Mouse (Mus musculus) myocyte (in vitro differentiated cells): ENCODE measurements around the gene Fbxw27. TPM values are rescaled to one million over a fixed set of nuclear protein-coding genes. Genes with fewer than 3 reads are reported as not detected.

Experiments
- H3K27me3 ChIP-seq: one replicate; pipeline ENCODE4 v1.6.1; 2011; ENCODE audit not compliant: control insufficient read depth, insufficient read depth, insufficient read length
- H3K36me3 ChIP-seq: one replicate; pipeline ENCODE4 v1.6.1; 2011; ENCODE audit not compliant: control insufficient read depth, insufficient read depth
- H3K4me2 ChIP-seq: one replicate; pipeline ENCODE4 v1.6.1; 2011; ENCODE audit warnings: low read depth, control low read depth
- H3K4me3 ChIP-seq: one replicate; pipeline ENCODE4 v1.5.1; 2011; ENCODE audit warnings: mild to moderate bottlenecking, control low read depth, moderate library complexity
- H3K79me2 ChIP-seq: one replicate; pipeline ENCODE4 v1.6.1; 2011; ENCODE audit not compliant: control insufficient read depth, insufficient read depth
- H3ac ChIP-seq: one replicate; pipeline ENCODE4 v1.6.1; 2011; ENCODE audit not compliant: control insufficient read depth, insufficient read length
- CEBPB ChIP-seq: IDR thresholded peaks from 2 replicates; pipeline ENCODE4 v1.6.1; 2011; ENCODE audit warnings: mild to moderate bottlenecking, moderate library complexity; ENCODE audit not compliant: poor library complexity, insufficient read depth, severe bottlenecking
- E2F4 ChIP-seq: IDR thresholded peaks from one replicate; pipeline ENCODE4 v1.6.1; 2011; ENCODE audit warnings: mild to moderate bottlenecking, control low read depth, moderate library complexity; ENCODE audit not compliant: insufficient read depth
- MAX ChIP-seq: IDR thresholded peaks from one replicate; pipeline ENCODE4 v1.6.1; 2011; ENCODE audit warnings: low read depth, mild to moderate bottlenecking, control low read depth
- MYOD1 ChIP-seq, 3 experiments: IDR thresholded peaks; one replicate each; pipeline ENCODE4 v1.6.1; 2011; ENCODE audit warnings: control low read depth in 2 of 3, low read depth in 2 of 3, mild to moderate bottlenecking in 2 of 3, moderate library complexity in 1 of 3; ENCODE audit not compliant: insufficient read length in 2 of 3, control insufficient read depth in 1 of 3
- MYOG ChIP-seq, 3 experiments: IDR thresholded peaks; one replicate each; pipeline ENCODE4 v1.6.1; 2011; ENCODE audit warnings: control low read depth in 2 of 3, low read depth in 2 of 3, mild to moderate bottlenecking in 2 of 3; ENCODE audit not compliant: insufficient read length in 2 of 3, control insufficient read depth in 1 of 3, insufficient read depth in 1 of 3
- POLR2A ChIP-seq: IDR thresholded peaks from one replicate; pipeline ENCODE4 v1.6.1; 2011; ENCODE audit warnings: low read depth, mild to moderate bottlenecking, control low read depth, moderate library complexity; ENCODE audit not compliant: insufficient read length
- POLR2AphosphoS2 ChIP-seq: IDR thresholded peaks from one replicate; pipeline ENCODE4 v1.6.1; 2011; ENCODE audit warnings: low read depth, control low read depth; ENCODE audit not compliant: insufficient read length
- REST ChIP-seq: IDR thresholded peaks from one replicate; pipeline ENCODE4 v1.6.1; 2011; ENCODE audit warnings: mild to moderate bottlenecking, control low read depth, moderate library complexity; ENCODE audit not compliant: insufficient read depth, insufficient read length
- SRF ChIP-seq: IDR thresholded peaks from one replicate; pipeline ENCODE4 v1.6.1; 2011; ENCODE audit warnings: low read depth; ENCODE audit not compliant: control insufficient read depth, insufficient read length
- TCF12 ChIP-seq: IDR thresholded peaks from one replicate; pipeline ENCODE4 v1.6.1; 2011; ENCODE audit warnings: mild to moderate bottlenecking, control low read depth; ENCODE audit not compliant: poor library complexity, insufficient read depth, severe bottlenecking
- TCF3 ChIP-seq: IDR thresholded peaks from one replicate; pipeline ENCODE4 v1.6.1; 2011; ENCODE audit warnings: low read depth, control low read depth; ENCODE audit not compliant: insufficient read length
- USF1 ChIP-seq: IDR thresholded peaks from one replicate; pipeline ENCODE4 v1.6.1; 2011; ENCODE audit warnings: low read depth, mild to moderate bottlenecking, control low read depth, moderate library complexity
- polyA plus RNA-seq: library from polyadenylated mRNA; unstranded; fragments of >200 nt; fragmentation: generic; extraction: Trizol; gene quantifications from one replicate; pipeline ENCODE4 v1.2.1, GENCODE M21; 2012; ENCODE audit warnings: missing spikeins

Fbxw27 gene
- polyA plus RNA-seq, 1 experiment = not detected

DNA sequence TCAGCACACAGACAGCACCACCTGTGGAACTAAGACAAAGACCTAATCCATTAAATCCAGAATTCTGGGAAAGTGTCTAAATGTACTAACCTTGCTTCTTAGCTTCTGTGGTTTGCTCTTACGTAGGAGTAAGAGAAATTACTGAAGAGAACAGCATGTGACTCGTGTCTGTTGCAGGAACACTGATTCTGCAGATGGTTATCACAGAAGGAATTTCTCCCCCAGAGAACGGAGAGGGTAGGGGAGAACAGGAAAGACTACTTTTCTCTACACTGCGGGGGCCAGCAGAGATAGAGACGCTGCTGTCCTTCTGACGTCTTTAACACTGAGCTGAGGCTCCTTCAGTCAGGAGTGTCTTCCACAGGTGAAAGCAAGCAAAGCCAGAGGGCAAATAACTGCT lies 25.9 kb upstream of the Fbxw27 start:
- H3K79me2 ChIP-seq = no peaks in the 10 kb centered on the region
- H3K4me2 ChIP-seq = no peak overlapping the region
- no peak overlapping the region for H3ac ChIP-seq
- no peaks in the 10 kb centered on the region for H3K36me3 ChIP-seq
- no peaks in the 10 kb centered on the region for H3K27me3 ChIP-seq
- no peak for TF ChIP-seq REST
- no peak for TF ChIP-seq MYOG (IDR thresholded peaks at IDR 0.05; ENCODE audit: control insufficient read depth in 1 of 3, insufficient read depth in 1 of 3, insufficient read length in 2 of 3, low read depth in 2 of 3)
- TF ChIP-seq CEBPB = no peak
- no peak for TF ChIP-seq POLR2AphosphoS2
- TF ChIP-seq TCF3 = no peak
- TF ChIP-seq MAX = no peak
- TF ChIP-seq TCF12 = no peak
- no peak for TF ChIP-seq MYOD1 (IDR thresholded peaks at IDR 0.05; ENCODE audit: control insufficient read depth in 1 of 3, insufficient read length in 2 of 3, low read depth in 2 of 3)
- no peak for TF ChIP-seq SRF
- TF ChIP-seq USF1 = no peak
- TF ChIP-seq E2F4 = no peak
- TF ChIP-seq POLR2A = no peak
- no peak overlapping the region for H3K4me3 ChIP-seq

DNA sequence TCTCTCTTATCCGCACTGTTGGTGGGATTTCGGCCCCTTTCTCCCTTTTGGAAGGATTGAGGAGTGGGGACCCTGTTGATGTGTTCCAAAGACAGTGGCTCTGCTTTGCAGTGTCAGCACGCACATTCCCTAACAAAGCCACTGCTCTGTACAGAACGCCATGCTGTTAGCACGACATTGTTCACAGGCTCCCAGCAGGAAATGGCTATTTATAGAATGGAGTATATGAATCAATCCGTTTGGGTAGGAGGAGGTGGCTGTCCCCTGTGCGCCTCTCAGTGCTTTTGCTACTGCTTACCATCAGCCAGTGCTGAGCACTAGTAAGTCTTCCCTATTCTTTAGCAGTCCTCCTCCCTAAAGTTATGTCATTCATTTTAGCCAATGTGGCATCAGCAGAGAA lies 23.0 kb upstream of the Fbxw27 start:
- H3K79me2 ChIP-seq = no peaks in the 10 kb centered on the region
- H3ac ChIP-seq = no peak overlapping the region
- TF ChIP-seq TCF3 (no peak), MYOD1 (IDR thresholded peaks at IDR 0.05; ENCODE audit: control insufficient read depth in 1 of 3, insufficient read length in 2 of 3, low read depth in 2 of 3) (no peak), POLR2AphosphoS2 (no peak), POLR2A (no peak), REST (no peak), SRF (no peak), E2F4 (no peak), TCF12 (no peak), MYOG (IDR thresholded peaks at IDR 0.05; ENCODE audit: control insufficient read depth in 1 of 3, insufficient read depth in 1 of 3, insufficient read length in 2 of 3, low read depth in 2 of 3) (no peak), MAX (no peak)
- H3K36me3 ChIP-seq = no peaks in the 10 kb centered on the region
- H3K27me3 ChIP-seq = no peaks in the 10 kb centered on the region
- no peak overlapping the region for H3K4me3 ChIP-seq
- peak overlapping the region; percentile 8 for H3K4me2 ChIP-seq

DNA sequence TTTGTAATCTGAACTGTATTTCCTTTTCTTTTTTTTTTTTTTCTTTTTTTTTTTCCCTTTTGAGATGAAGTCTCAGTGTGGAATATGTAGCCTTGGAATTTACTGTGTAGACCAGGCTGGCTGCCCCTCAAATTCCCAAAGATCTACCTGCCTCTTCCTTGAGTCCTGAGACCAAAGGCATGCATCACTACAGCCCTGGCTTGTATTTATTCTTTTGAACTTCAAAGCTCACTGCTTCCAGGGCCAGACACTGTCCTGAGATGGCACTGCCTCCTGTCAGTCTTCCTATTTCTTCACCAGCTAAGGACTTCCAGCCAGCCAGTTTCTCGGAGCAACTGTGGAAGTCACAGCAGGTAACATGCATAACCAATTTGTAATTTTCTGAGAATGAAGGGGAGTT lies 21.5 kb upstream of the Fbxw27 start, which contains the start of gene Spink8:
Spink8 (plus strand) TSS at position 301 of the 400 bp plus-strand sequence.
- Histone ChIP-seq H3K4me2 (no peak within 1 kb of the TSS), H3K4me3 (no peak within 1 kb of the TSS), H3K36me3 (no peaks in the 10 kb centered on the region), H3K79me2 (no peaks in the 10 kb centered on the region), H3K27me3 (no peaks in the 10 kb centered on the region), H3ac (no peak within 1 kb of the TSS)
- TF ChIP-seq TCF3 (no peak), MYOG (IDR thresholded peaks at IDR 0.05; ENCODE audit: control insufficient read depth in 1 of 3, insufficient read depth in 1 of 3, insufficient read length in 2 of 3, low read depth in 2 of 3) (no peak), MAX (no peak), CEBPB (no peak), TCF12 (no peak), POLR2A (no peak), USF1 (no peak), POLR2AphosphoS2 (no peak), E2F4 (no peak), MYOD1 (IDR thresholded peaks at IDR 0.05; ENCODE audit: control insufficient read depth in 1 of 3, insufficient read length in 2 of 3, low read depth in 2 of 3) (no peak), REST (no peak), SRF (no peak)

DNA sequence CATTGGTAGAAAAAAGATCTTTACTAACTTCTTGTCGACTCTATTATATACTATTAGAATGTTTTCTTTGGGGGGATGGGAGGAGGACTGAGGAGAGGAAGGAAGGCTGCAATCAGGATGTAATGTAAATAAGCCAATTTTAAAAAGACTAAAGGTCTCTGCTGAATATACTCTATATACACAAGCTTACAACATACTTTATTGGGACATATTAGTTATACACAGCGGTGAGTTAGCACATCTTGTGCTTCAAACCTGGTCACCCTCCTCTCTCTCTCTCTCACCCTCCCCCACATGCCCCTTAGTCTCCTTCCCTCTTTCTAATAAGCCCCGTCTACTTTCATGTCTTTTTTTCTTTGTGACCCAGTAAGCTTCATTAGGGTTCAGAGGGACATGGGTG lies 17.4 kb upstream of the Fbxw27 start:
- no peak overlapping the region for H3K4me2 ChIP-seq
- H3K79me2 ChIP-seq = no peaks in the 10 kb centered on the region
- no peaks in the 10 kb centered on the region for H3K36me3 ChIP-seq
- H3K27me3 ChIP-seq = no peaks in the 10 kb centered on the region
- TF ChIP-seq SRF = no peak
- no peak for TF ChIP-seq POLR2AphosphoS2
- TF ChIP-seq POLR2A = no peak
- no peak for TF ChIP-seq E2F4
- no peak for TF ChIP-seq MYOD1 (IDR thresholded peaks at IDR 0.05; ENCODE audit: control insufficient read depth in 1 of 3, insufficient read length in 2 of 3, low read depth in 2 of 3)
- TF ChIP-seq TCF3 = no peak
- TF ChIP-seq TCF12 = no peak
- no peak for TF ChIP-seq USF1
- no peak for TF ChIP-seq MYOG (IDR thresholded peaks at IDR 0.05; ENCODE audit: control insufficient read depth in 1 of 3, insufficient read depth in 1 of 3, insufficient read length in 2 of 3, low read depth in 2 of 3)
- TF ChIP-seq REST = no peak
- TF ChIP-seq MAX = no peak
- no peak overlapping the region for H3ac ChIP-seq
- H3K4me3 ChIP-seq = no peak overlapping the region
